Mouse (Mus musculus) ES-CJ7 (cell line): ENCODE measurements around the gene Usp53.

Experiments
- DNase-seq: peaks from one replicate; pipeline ENCODE4 v3.0.0; 2011; ENCODE audit warnings: low read depth, low spot score

Gene Usp53

GRCm38 (mm10) chr3:122950129-122950528 lies 34.2 kb downstream of the Usp53 start:
- no peak for DNase-seq

GRCm38 (mm10) chr3:122943387-122943890 lies 40.9 kb downstream of the Usp53 start:
- no peak for DNase-seq

- DNase-seq = no peak
Measured at GRCm38 (mm10) chr3:122939215-122939614, 45.1 kb downstream of the Usp53 start.

GRCm38 (mm10) chr3:122937176-122937575 lies 47.1 kb downstream of the Usp53 start:
- peak; percentile 47 for DNase-seq

- no peak for DNase-seq
Measured at GRCm38 (mm10) chr3:122932466-122932865, 51.8 kb downstream of the Usp53 start.

GRCm38 (mm10) chr3:122929723-122930122 lies 54.6 kb downstream of the Usp53 start:
- DNase-seq = no peak

GRCm38 (mm10) chr3:122924009-122924914 lies 60.0 kb downstream of the Usp53 start, which contains the start of gene 1810037I17Rik:
TSS of gene 1810037I17Rik (plus strand) at chr3:122924203.
- peak; percentile 96 for DNase-seq

- no peak for DNase-seq
Measured at GRCm38 (mm10) chr3:122923147-122923546, 61.2 kb downstream of the Usp53 start.

GRCm38 (mm10) chr3:122921676-122922527 lies 62.4 kb downstream of the Usp53 start:
- no peak for DNase-seq

GRCm38 (mm10) chr3:122920572-122921435 lies 63.5 kb downstream of the Usp53 start:
- no peak for DNase-seq

GRCm38 (mm10) chr3:122919260-122919659 lies 65.0 kb downstream of the Usp53 start, which contains the start of gene Gm10959:
TSS of gene Gm10959 (minus strand) at chr3:122919360.
- DNase-seq = no peak

- DNase-seq = no peak
Measured at GRCm38 (mm10) chr3:122918672-122919071, 65.6 kb downstream of the Usp53 start.

GRCm38 (mm10) chr3:122916191-122916680 lies 68.1 kb downstream of the Usp53 start:
- no peak for DNase-seq

- no peak for DNase-seq
Measured at GRCm38 (mm10) chr3:122915493-122915892, 68.8 kb downstream of the Usp53 start.

GRCm38 (mm10) chr3:122907841-122908240 lies 76.5 kb downstream of the Usp53 start:
- DNase-seq = no peak

GRCm38 (mm10) chr3:122903746-122904433 lies 80.4 kb downstream of the Usp53 start:
- peak; percentile 70 for DNase-seq

GRCm38 (mm10) chr3:122898254-122898653 lies 86.1 kb downstream of the Usp53 start:
- no peak for DNase-seq

- DNase-seq = no peak
Measured at GRCm38 (mm10) chr3:122895189-122895731, 89.0 kb downstream of the Usp53 start.

GRCm38 (mm10) chr3:122894772-122895171 lies 89.5 kb downstream of the Usp53 start, which contains the start of gene Fabp2:
TSS of gene Fabp2 (plus strand) at chr3:122895072.
- no peak for DNase-seq

GRCm38 (mm10) chr3:122888371-122888819 lies 95.9 kb downstream of the Usp53 start:
- DNase-seq = no peak
